Mouse (Mus musculus) myocyte (in vitro differentiated cells): ENCODE results near the gene Rbm15b.

Experiments
- CEBPB ChIP-seq: IDR thresholded peaks from 2 replicates; pipeline ENCODE4 v1.6.1; 2011; ENCODE audit warnings: mild to moderate bottlenecking, moderate library complexity; ENCODE audit not compliant: poor library complexity, insufficient read depth, severe bottlenecking
- E2F4 ChIP-seq: IDR thresholded peaks from one replicate; pipeline ENCODE4 v1.6.1; 2011; ENCODE audit warnings: mild to moderate bottlenecking, control low read depth, moderate library complexity; ENCODE audit not compliant: insufficient read depth

DNA sequence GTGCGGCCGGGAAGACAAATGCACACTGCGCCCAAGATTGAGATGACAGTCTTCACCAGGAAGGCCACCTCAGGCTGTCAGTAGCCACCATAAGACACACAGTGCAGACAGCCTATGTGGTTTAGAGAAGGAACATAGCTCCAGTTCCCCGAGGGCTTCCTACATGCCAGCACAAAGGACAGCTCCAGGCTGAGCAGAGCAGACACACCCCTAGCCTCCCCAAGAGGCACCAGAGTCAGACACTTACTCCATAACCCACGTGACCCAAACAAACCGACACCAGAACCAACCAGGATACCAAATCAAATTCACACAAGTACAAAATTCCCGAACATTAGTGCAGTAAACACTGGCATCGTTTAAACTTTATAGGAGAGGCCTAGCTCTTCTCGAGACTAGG is 2.1 kb upstream of the Rbm15b start:
- TF ChIP-seq CEBPB (no peak), E2F4 (no peak)
